Mouse (Mus musculus) heart, postnatal 10 days (tissue): Measurements from ENCODE around the gene 1700029I15Rik. TPM values are rescaled to one million over a fixed set of nuclear protein-coding genes. Genes with fewer than 3 reads are reported as not detected.

ENCODE experiments used
- microRNA-seq, 2 experiments: library from miRNA; unstranded; fragments of <30 nt; microRNA quantifications; one replicate each; pipeline ENCODE4 v1.2.0; 2022
- total RNA-seq, 2 experiments: library from RNA; stranded (reverse); gene quantifications; 2 replicates each; pipeline ENCODE4 v1.2.3; 2021

The 1700029I15Rik gene
- total RNA-seq, 2 experiments from 2014 or later = 2.0 to 2.1 TPM

Small RNA genes within 50 kb of the gene (microRNA-seq; reads per million reads assigned to microRNA genes)
- gene Mir7000 = 0 reads per million in 2 experiments

Other genes with a start within 250 kb of the 1700029I15Rik start
- 10 to 100 TPM; 23.0 to 29.8 TPM for gene Pex16, start 7.9 kb upstream of the 1700029I15Rik start, total RNA-seq
- gene Large2, start 7.7 kb upstream of the 1700029I15Rik start, total RNA-seq = under 1 TPM; 0.10 to 0.99 TPM
- 10 to 100 TPM in 1 of 2 experiments, 1 to 10 TPM in 1; 9.3 to 10.3 TPM for gene Mapk8ip1, start 18.7 kb downstream of the 1700029I15Rik start, total RNA-seq
- gene Cry2, start 51.5 kb downstream of the 1700029I15Rik start, total RNA-seq = 10 to 100 TPM; 25.6 to 30.9 TPM
- gene Slc35c1, start 78.0 kb downstream of the 1700029I15Rik start, total RNA-seq = 1 to 10 TPM; 6.7 to 6.9 TPM
- 1 to 10 TPM; 6.1 to 6.5 TPM for gene Chst1, start 217.2 kb downstream of the 1700029I15Rik start, total RNA-seq